Mouse (Mus musculus) MN1 (cell line): Measurements from ENCODE around the gene Akap13.
A peak's percentile ranks its signal among the peaks of the same experiment; 100 is the strongest.

Source experiments
- DNase-seq: peaks from one replicate; pipeline ENCODE4 v3.0.0-alpha.2; 2016; ENCODE audit warnings: low spot score

Gene Akap13

GRCm38 (mm10) chr7:75633807-75634526 is 178.6 kb downstream of the Akap13 start:
- DNase-seq = no peak

- DNase-seq = no peak
These were observed 183.4 kb downstream of the Akap13 start for GRCm38 (mm10) chr7:75638769-75639168.

- DNase-seq = peak; percentile 63
These were observed 184.2 kb downstream of the Akap13 start for GRCm38 (mm10) chr7:75639541-75639940.

GRCm38 (mm10) chr7:75640074-75640473 is 184.7 kb downstream of the Akap13 start:
- DNase-seq = no peak

- no peak for DNase-seq
These were observed 185.3 kb downstream of the Akap13 start for GRCm38 (mm10) chr7:75640671-75641070.

GRCm38 (mm10) chr7:75641415-75642177 is 186.3 kb downstream of the Akap13 start:
- no peak for DNase-seq

GRCm38 (mm10) chr7:75642178-75642777 is 186.9 kb downstream of the Akap13 start:
- DNase-seq = peak; percentile 68

- no peak for DNase-seq
These were observed 187.7 kb downstream of the Akap13 start for GRCm38 (mm10) chr7:75642846-75643563.

GRCm38 (mm10) chr7:75643986-75644385 is 188.7 kb downstream of the Akap13 start:
- no peak for DNase-seq

- DNase-seq = no peak
These were observed 189.3 kb downstream of the Akap13 start for GRCm38 (mm10) chr7:75644585-75644984.

- DNase-seq = no peak
These were observed 190.0 kb downstream of the Akap13 start for GRCm38 (mm10) chr7:75645156-75645933.

GRCm38 (mm10) chr7:75648051-75648450 is 192.7 kb downstream of the Akap13 start:
- no peak for DNase-seq

GRCm38 (mm10) chr7:75648961-75649360 is 193.6 kb downstream of the Akap13 start:
- no peak for DNase-seq

- DNase-seq = no peak
These were observed 194.6 kb downstream of the Akap13 start for GRCm38 (mm10) chr7:75649966-75650365.

GRCm38 (mm10) chr7:75653684-75654317 is 198.5 kb downstream of the Akap13 start:
- no peak for DNase-seq

- DNase-seq = peak; percentile 65
These were observed 200.1 kb downstream of the Akap13 start for GRCm38 (mm10) chr7:75655180-75656074.

- no peak for DNase-seq
These were observed 201.0 kb downstream of the Akap13 start for GRCm38 (mm10) chr7:75656297-75656852.

- DNase-seq = no peak
These were observed 201.6 kb downstream of the Akap13 start for GRCm38 (mm10) chr7:75656896-75657295.

GRCm38 (mm10) chr7:75664455-75664854 is 209.1 kb downstream of the Akap13 start:
- DNase-seq = no peak

- no peak for DNase-seq
These were observed 211.6 kb downstream of the Akap13 start for GRCm38 (mm10) chr7:75666982-75667381.
